Mouse (Mus musculus) ES-E14 (cell line): ENCODE measurements at regions not wholly inside any gene's neighbourhood (a gene's known extent, or its start where the extent isn't known, plus 50 kb on each side); places are given as distances from the start of the nearest gene placed in this dataset.

Source experiments
- HCFC1 ChIP-seq: IDR thresholded peaks from 2 replicates; pipeline ENCODE4 v1.6.1; 2012; ENCODE audit warnings: low read length, inconsistent platforms, borderline replicate concordance; ENCODE audit not compliant: insufficient read depth
- MAFK ChIP-seq: IDR thresholded peaks from 2 replicates; pipeline ENCODE4 v1.6.1; 2014; ENCODE audit warnings: mild to moderate bottlenecking, low read depth, low read length, inconsistent platforms; ENCODE audit not compliant: insufficient read depth
- ZC3H11A ChIP-seq: IDR thresholded peaks from 2 replicates; pipeline ENCODE4 v1.6.1; 2012; ENCODE audit warnings: low read depth, mild to moderate bottlenecking, inconsistent platforms, low read length, borderline replicate concordance
- ZNF384 ChIP-seq: IDR thresholded peaks from 2 replicates; pipeline ENCODE4 v1.6.1; 2012; ENCODE audit warnings: low read depth, low read length, inconsistent platforms

GRCm38 (mm10) chr13:82971722-82972121, 532.1 kb upstream of the Mef2c start:
- TF ChIP-seq ZC3H11A (no peak), ZNF384 (no peak), HCFC1 (no peak), MAFK (no peak)
